Mouse (Mus musculus) heart, embryonic 14.5 days (tissue): ENCODE results near the gene Aggf1. TPM values are rescaled to one million over a fixed set of nuclear protein-coding genes. Genes with fewer than 3 reads are reported as not detected.
A peak's percentile ranks its signal among the peaks of the same experiment; 100 is the strongest.
"Not testable (repeated sequence)": the region's sequence is repeated elsewhere in the genome, so short reads cannot be mapped to it uniquely, and the experiment has no call there.

Source experiments
- ATAC-seq: fragments of 200-750 bp; cut with Nextera tagmentation; 2 replicates; pipeline ENCODE4 v1.8.0; 2017; ENCODE audit warnings: low read depth, moderate TSS enrichment; ENCODE audit not compliant: insufficient number of reproducible peaks, insufficient read depth, low FRiP score
- H3K27ac ChIP-seq, 2 experiments: fragments of 200-500 bp in 1 of 2; fragments of 300-500 bp in 1 of 2; sonication (generic) in 1 of 2; replicated peaks in 1 of 2; 2 replicates each; pipeline ENCODE4 v1.5.1; 2012 to 2014; ENCODE audit warnings: low read depth in 2 of 2, low read length in 2 of 2, control low read depth in 1 of 2, mild to moderate bottlenecking in 1 of 2, mixed read lengths in 1 of 2; ENCODE audit not compliant: control insufficient read depth in 1 of 2, insufficient read depth in 1 of 2
- H3K27me3 ChIP-seq: fragments of 300-500 bp; sonication (generic); 2 replicates; pipeline ENCODE4 v1.6.1; 2014; ENCODE audit warnings: mild to moderate bottlenecking, low read length, control low read depth; ENCODE audit not compliant: control insufficient read depth, insufficient read depth
- H3K36me3 ChIP-seq: fragments of 300-500 bp; sonication (generic); 2 replicates; pipeline ENCODE4 v1.6.1; 2014; ENCODE audit warnings: mild to moderate bottlenecking, control low read depth, low read length, mixed read lengths; ENCODE audit not compliant: control insufficient read depth, insufficient read depth
- H3K4me1 ChIP-seq, 2 experiments: fragments of 200-500 bp in 1 of 2; fragments of 300-500 bp in 1 of 2; sonication (generic) in 1 of 2; 2 replicates each; pipeline ENCODE4 v1.6.1; 2012 to 2014; ENCODE audit warnings: low read length in 2 of 2, control low read depth in 1 of 2, mixed read lengths in 1 of 2; ENCODE audit not compliant: control insufficient read depth in 2 of 2, insufficient read depth in 2 of 2
- H3K4me2 ChIP-seq: fragments of 300-500 bp; sonication (generic); 2 replicates; pipeline ENCODE4 v1.6.1; 2014; ENCODE audit warnings: mild to moderate bottlenecking, low read length
- H3K4me3 ChIP-seq, 2 experiments: fragments of 200-500 bp in 1 of 2; fragments of 300-500 bp in 1 of 2; sonication (generic) in 1 of 2; 2 replicates each; pipeline ENCODE4 v1.5.1; 2012 to 2014; ENCODE audit warnings: low read length in 2 of 2, mild to moderate bottlenecking in 2 of 2, control low read depth in 1 of 2, low read depth in 1 of 2, moderate library complexity in 1 of 2; ENCODE audit not compliant: control insufficient read depth in 1 of 2, insufficient read depth in 1 of 2
- H3K9ac ChIP-seq: fragments of 300-500 bp; sonication (generic); 2 replicates; pipeline ENCODE4 v1.6.1; 2014; ENCODE audit warnings: mild to moderate bottlenecking, low read length
- H3K9me3 ChIP-seq: fragments of 300-500 bp; sonication (generic); 2 replicates; pipeline ENCODE4 v1.6.1; 2016; ENCODE audit warnings: low read length, control low read depth; ENCODE audit not compliant: control insufficient read depth
- WGBS: fragments of 180-500 bp; shearing (Covaris S2); extraction: QIAGEN DNeasy Blood & Tissue Kit; methylation state at CpG from one replicate; pipeline ENCODE4 v1.1.7; 2014; 5-methylcytosine and 5-hydroxymethylcytosine counted together
- polyA plus RNA-seq: library from polyadenylated mRNA; unstranded; fragments of >200 nt; fragmentation: Nextera tagmentation; extraction: Ambion mirVana; gene quantifications from 2 replicates; pipeline ENCODE4 v1.2.1, GENCODE M21; 2014

Aggf1 gene
- polyA plus RNA-seq, 1 experiment from 2014 or later = 27.5 TPM

- Histone ChIP-seq H3K9me3 (no peaks in the 10 kb centered on the region), H3K27ac (no peak overlapping the region), H3K4me1 (no peaks in the 10 kb centered on the region), H3K36me3 (no peaks in the 10 kb centered on the region), H3K27me3 (no peaks in the 10 kb centered on the region), H3K4me2 (peak overlapping the region; percentile 49), H3K4me3 (no peak overlapping the region), H3K9ac (0 out of 2 replicates have a peak overlapping the region, but pooled peaks have one; percentile 25)
- 32% methylated on average over 24 of the region's 24 CpGs for WGBS
- no peak for ATAC-seq
Observed at GRCm38 (mm10) chr13:95389866-95390865, 15.0 kb upstream of the Aggf1 start.

- Histone ChIP-seq H3K36me3 (no peaks in the 10 kb centered on the region), H3K9ac (no peak overlapping the region), H3K4me3 (no peak overlapping the region), H3K4me1 (no peaks in the 10 kb centered on the region), H3K27ac (no peak overlapping the region), H3K27me3 (no peaks in the 10 kb centered on the region), H3K9me3 (no peaks in the 10 kb centered on the region), H3K4me2 (no peak overlapping the region)
- 74% methylated on average over 5 of the region's 5 CpGs for WGBS
- no peak for ATAC-seq
Observed at GRCm38 (mm10) chr13:95388226-95388625, 13.1 kb upstream of the Aggf1 start.

- WGBS = 26% methylated on average over 5 of the region's 5 CpGs
- peak overlapping the region in 1 of 2 experiments; percentile 20; a peak in 1 of 4 replicates for H3K27ac ChIP-seq
- H3K9me3 ChIP-seq = no peaks in the 10 kb centered on the region
- no peak for ATAC-seq
- H3K27me3 ChIP-seq = no peaks in the 10 kb centered on the region
- peaks cover 6 to 8% of the 10 kb centered on the region in 2 experiments; a peak in 3 of 4 replicates for H3K4me1 ChIP-seq
- no peaks in the 10 kb centered on the region for H3K36me3 ChIP-seq
- H3K4me2 ChIP-seq = no peak overlapping the region
- H3K9ac ChIP-seq = no peak overlapping the region
- no peak overlapping the region for H3K4me3 ChIP-seq
Observed at GRCm38 (mm10) chr13:95382418-95382817, 7.3 kb upstream of the Aggf1 start.

GRCm38 (mm10) chr13:95378696-95379095 is 3.5 kb upstream of the Aggf1 start:
- Histone ChIP-seq H3K27me3 (no peaks in the 10 kb centered on the region), H3K9me3 (no peaks in the 10 kb centered on the region), H3K4me2 (no peak overlapping the region), H3K36me3 (no peaks in the 10 kb centered on the region), H3K27ac (no peak overlapping the region), H3K4me1 (peaks cover 12 to 14% of the 10 kb centered on the region in 2 experiments), H3K4me3 (no peak overlapping the region), H3K9ac (no peak overlapping the region)
- no peak for ATAC-seq
- 46% methylated on average over 3 of the region's 3 CpGs for WGBS

DNA sequence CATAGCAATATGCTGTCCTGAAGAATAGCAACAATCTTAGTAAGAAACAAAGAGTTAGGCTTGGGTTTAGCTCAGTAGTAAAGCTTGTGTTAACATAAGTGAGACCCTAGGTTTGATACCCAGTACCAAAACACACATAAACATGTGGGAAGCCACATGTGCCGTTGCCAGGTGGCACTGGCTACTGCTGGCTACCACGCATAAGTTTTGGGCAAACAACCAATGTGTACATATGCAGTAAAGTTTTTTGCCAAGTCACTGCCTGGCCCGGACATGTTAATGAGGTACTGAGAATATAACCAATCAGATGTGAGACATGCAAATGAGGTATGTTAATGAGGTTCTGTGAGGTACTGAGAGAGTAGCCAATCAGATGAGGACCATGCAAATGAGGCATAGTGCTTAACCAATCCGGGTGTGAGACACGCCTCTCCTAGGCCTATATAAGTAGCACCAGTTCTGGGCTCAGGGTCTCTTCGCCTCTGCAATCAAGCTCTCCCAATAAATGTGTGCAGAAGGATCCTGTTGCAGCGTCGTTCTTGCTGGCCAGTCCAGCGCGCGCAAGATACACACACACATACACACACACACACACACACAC is 1.6 kb upstream of the Aggf1 start:
- not testable (repeated sequence) for H3K36me3 ChIP-seq, H3K9me3 ChIP-seq, ATAC-seq, H3K27ac ChIP-seq, H3K4me2 ChIP-seq, H3K27me3 ChIP-seq, H3K4me3 ChIP-seq, H3K9ac ChIP-seq
- 97% methylated on average over 11 of the region's 11 CpGs for WGBS
- H3K4me1 ChIP-seq = peaks cover 8 to 23% of the 10 kb centered on the region in 2 experiments

DNA sequence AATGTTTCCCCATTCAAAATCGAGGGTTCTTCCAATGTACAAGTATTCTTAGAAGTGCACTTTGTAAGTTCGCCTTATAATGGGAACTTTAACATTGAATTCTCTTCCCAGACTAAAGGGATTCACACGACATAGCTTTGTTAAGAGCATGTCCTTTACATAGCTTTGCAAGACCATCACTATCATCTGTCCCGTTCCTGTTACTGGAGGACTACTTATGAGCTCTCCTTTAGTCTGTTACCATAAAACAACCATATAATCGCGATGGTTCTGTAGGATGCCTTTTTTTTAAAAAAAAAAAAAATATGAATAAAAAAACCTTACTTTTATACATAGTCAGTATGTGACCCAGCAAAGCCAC is 382 bp upstream of the Aggf1 start:
- H3K4me3 ChIP-seq = peak overlapping the region; percentile 84 to 99
- H3K9ac ChIP-seq = peak overlapping the region; percentile 91
- H3K27me3 ChIP-seq = no peaks in the 10 kb centered on the region
- H3K4me2 ChIP-seq = peak overlapping the region; percentile 83
- peak overlapping the region; percentile 61 to 80; a peak in 2 of 4 replicates for H3K27ac ChIP-seq
- WGBS = 22% methylated on average over 6 of the region's 6 CpGs
- H3K9me3 ChIP-seq = no peaks in the 10 kb centered on the region
- H3K4me1 ChIP-seq = peaks cover 8 to 23% of the 10 kb centered on the region in 2 experiments
- H3K36me3 ChIP-seq = peaks cover 6% of the 10 kb centered on the region
- ATAC-seq = no peak

GRCm38 (mm10) chr13:95366356-95366755 is 8.8 kb downstream of the Aggf1 start:
- H3K27me3 ChIP-seq = no peaks in the 10 kb centered on the region
- H3K36me3 ChIP-seq = peaks cover 90% of the 10 kb centered on the region
- H3K9ac ChIP-seq = no peak overlapping the region
- ATAC-seq = no peak
- H3K4me1 ChIP-seq = peaks cover 0 to 4% of the 10 kb centered on the region in 2 experiments; a peak in 2 of 4 replicates
- WGBS = 50% methylated on average over 8 of the region's 8 CpGs
- peak overlapping the region; percentile 36 for H3K4me2 ChIP-seq
- no peaks in the 10 kb centered on the region for H3K9me3 ChIP-seq
- no peak overlapping the region for H3K4me3 ChIP-seq
- H3K27ac ChIP-seq = peak overlapping the region; percentile 40 to 51
